Mouse (Mus musculus) WW6 (cell line): Measurements from ENCODE around the gene Celsr3.

Experiments
- DNase-seq: peaks from one replicate; pipeline ENCODE4 v3.0.0-alpha.2; 2013; ENCODE audit warnings: low read depth, low spot score

Celsr3 gene

GRCm38 (mm10) chr9:108806831-108807230, 19.3 kb upstream of the Celsr3 start:
- DNase-seq: no peak

GRCm38 (mm10) chr9:108807674-108808073, 18.4 kb upstream of the Celsr3 start:
- DNase-seq: no peak

GRCm38 (mm10) chr9:108808163-108808665, 17.9 kb upstream of the Celsr3 start, which contains the start of gene Nckipsd:
Nckipsd (plus strand) TSS chr9:108808368.
- no peak for DNase-seq

- DNase-seq: no peak
Observed at GRCm38 (mm10) chr9:108809188-108809587, 16.9 kb upstream of the Celsr3 start.

DNA sequence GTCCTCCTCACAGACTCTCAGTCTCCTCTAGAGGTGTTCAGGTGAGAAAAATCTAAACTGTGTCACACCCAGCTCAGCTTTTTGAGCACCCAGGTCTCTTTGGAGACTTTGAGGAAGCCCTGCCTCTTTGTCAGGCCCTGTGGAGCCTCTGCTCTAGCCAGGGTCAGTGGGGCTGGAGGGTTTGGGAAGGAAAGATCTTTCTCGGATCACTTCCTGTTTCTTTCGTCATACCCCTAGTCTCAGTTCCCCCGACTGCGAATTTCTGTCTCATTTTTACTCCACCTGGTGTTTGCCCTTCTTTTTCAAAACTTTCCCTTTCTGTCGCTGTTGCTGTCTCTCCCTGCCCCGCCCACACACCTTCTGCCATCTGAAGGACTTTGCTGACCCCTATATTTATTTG, 16.4 kb upstream of the Celsr3 start:
- DNase-seq: no peak

GRCm38 (mm10) chr9:108810516-108810915, 15.6 kb upstream of the Celsr3 start:
- no peak for DNase-seq

GRCm38 (mm10) chr9:108815557-108815956, 10.6 kb upstream of the Celsr3 start:
- DNase-seq: no peak

GRCm38 (mm10) chr9:108819495-108819894, 6.6 kb upstream of the Celsr3 start:
- DNase-seq: no peak

DNA sequence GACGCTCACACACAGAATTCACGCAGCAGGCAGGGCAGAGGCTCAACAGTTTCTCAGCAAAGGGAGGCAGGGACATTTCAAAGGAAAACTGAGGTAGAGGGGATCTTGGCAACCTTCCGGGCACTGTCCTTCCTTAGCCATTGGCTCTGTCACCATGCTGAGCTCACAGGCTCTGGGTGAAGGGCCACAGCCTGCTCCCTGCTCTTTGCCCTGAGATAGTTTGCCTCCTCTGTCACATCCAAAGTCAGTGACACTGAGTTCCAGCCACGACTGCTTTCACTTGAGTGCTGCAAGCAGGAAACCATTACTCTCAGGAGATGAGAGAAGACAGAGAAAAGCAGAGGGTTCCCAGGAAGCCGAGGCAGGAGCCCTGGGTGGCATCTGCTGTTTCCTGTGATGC, 6.0 kb upstream of the Celsr3 start:
- no peak for DNase-seq

GRCm38 (mm10) chr9:108824144-108824685, 1.9 kb upstream of the Celsr3 start:
- no peak for DNase-seq

- DNase-seq: peak; percentile 93
Observed at GRCm38 (mm10) chr9:108824755-108825413, 1.2 kb upstream of the Celsr3 start.

GRCm38 (mm10) chr9:108826700-108827340, 700 bp downstream of the Celsr3 start:
- no peak for DNase-seq

DNA sequence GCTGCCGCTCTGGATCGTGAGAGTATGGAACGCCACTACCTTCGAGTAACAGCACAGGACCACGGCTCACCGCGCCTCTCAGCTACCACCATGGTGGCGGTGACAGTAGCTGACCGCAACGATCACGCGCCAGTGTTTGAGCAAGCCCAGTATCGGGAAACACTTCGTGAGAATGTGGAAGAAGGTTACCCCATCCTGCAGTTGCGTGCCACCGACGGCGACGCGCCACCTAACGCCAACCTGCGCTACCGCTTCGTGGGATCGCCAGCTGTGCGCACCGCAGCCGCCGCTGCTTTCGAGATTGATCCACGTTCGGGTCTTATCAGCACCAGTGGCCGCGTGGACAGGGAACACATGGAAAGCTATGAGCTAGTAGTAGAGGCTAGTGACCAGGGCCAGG, 1.3 kb downstream of the Celsr3 start:
- DNase-seq: no peak

- no peak for DNase-seq
Observed at GRCm38 (mm10) chr9:108827906-108828305, 1.8 kb downstream of the Celsr3 start.

- DNase-seq: no peak
Observed at GRCm38 (mm10) chr9:108831637-108832036, 5.5 kb downstream of the Celsr3 start.

GRCm38 (mm10) chr9:108832390-108833108, 6.4 kb downstream of the Celsr3 start:
- peak; percentile 90 for DNase-seq

- DNase-seq: no peak
Observed at GRCm38 (mm10) chr9:108842989-108843388, 16.9 kb downstream of the Celsr3 start.

GRCm38 (mm10) chr9:108845390-108845789, 19.3 kb downstream of the Celsr3 start:
- DNase-seq: no peak

DNA sequence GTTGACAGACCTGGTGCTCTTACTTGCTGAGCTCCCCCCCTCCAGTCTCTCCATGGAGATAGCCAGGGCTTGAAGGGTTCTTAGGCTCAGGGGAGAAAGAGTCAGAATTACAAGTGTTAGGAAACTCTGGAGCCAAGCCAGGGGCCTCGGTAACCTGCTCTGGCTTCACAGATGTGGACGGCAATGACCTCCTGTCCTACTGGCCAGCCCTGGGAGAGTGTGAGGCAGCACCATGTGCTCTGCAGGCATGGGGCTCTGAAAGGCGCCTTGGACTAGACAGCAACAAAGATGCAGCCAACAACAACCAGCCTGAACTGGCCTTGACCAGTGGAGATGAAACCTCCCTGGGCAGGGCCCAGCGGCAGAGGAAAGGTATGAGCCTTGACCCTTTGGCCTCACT, 21.3 kb downstream of the Celsr3 start:
- no peak for DNase-seq

DNA sequence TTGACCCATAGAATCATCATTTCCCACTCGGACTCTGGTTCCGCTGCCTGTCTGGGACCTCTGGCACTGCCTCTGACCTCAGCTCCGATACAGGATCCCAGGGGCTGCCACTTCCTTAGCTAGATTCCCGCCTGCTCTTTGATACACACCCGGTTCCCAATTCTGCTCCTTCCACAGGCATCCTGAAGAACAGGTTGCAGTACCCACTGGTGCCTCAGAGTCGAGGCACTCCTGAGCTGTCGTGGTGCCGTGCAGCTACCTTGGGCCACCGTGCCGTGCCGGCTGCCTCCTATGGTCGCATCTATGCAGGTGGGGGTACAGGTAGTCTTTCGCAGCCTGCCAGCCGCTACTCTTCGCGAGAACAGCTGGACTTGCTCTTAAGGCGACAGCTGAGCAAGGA, 22.3 kb downstream of the Celsr3 start:
- no peak for DNase-seq

GRCm38 (mm10) chr9:108852976-108853375, 26.9 kb downstream of the Celsr3 start, which contains the start of gene Slc26a6:
Slc26a6 (plus strand) TSS chr9:108853283.
- no peak for DNase-seq

- DNase-seq: peak; percentile 82
Observed at GRCm38 (mm10) chr9:108853635-108854240, 27.6 kb downstream of the Celsr3 start.
